Mouse (Mus musculus): ENCODE data around the gene Dapk1.

DNA sequence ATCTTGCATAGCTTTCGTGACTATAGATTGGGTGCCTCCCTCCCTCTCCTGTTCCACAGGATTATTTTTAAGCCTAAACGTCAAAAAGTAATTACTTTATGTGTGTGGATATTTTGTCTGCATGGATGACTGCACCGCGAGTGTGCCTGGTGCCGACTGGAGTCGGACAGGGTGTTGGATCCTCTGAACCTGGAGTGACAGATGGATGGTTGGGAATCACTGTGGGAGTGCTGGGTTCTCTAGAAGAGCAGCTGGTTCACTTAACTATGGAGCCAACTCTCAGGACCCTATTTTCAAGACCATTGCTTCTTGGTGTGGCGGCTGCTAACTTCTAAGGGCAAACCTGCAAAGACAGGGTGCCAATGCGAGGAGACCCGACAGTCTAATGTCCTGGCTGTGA is 133.6 kb downstream of the Dapk1 start:
- TF ChIP-seq TAL1 (IDR thresholded peaks at IDR 0.05; ENCODE audit: low read length) (no peak), GATA1 (IDR thresholded peaks at IDR 0.05; ENCODE audit: low read length) (no peak)

All from erythroblast, embryonic 14.5 days (primary cell).